Mouse (Mus musculus): ENCODE measurements at regions not wholly inside any gene's neighbourhood (a gene's known extent, or its start where the extent isn't known, plus 50 kb on each side); places are given as distances from the start of the nearest gene placed in this dataset.

- no peak for ATAC-seq (replicated peaks; ENCODE audit: low FRiP score, low TSS enrichment, low read depth)
- H3K4me2 ChIP-seq (ENCODE audit: low read length): no peak overlapping the region
- H3K4me3 ChIP-seq (ENCODE audit: low read depth, low read length): no peak overlapping the region
- no peaks in the 10 kb centered on the region for H3K36me3 ChIP-seq (ENCODE audit: control insufficient read depth, insufficient read depth, low read length)
- H3K27me3 ChIP-seq (replicated peaks; ENCODE audit: control insufficient read depth, insufficient read depth, low read length): no peaks in the 10 kb centered on the region
- WGBS: 96% methylated on average over 2 of the region's 2 CpGs
- no peaks in the 10 kb centered on the region for H3K9me3 ChIP-seq (ENCODE audit: control insufficient read depth, low read length)
- no peaks in the 10 kb centered on the region; the same call in 1 of the 2 replicates for H3K4me1 ChIP-seq (replicated peaks; ENCODE audit: control insufficient read depth, insufficient read depth, low read length)
- no peak overlapping the region for H3K9ac ChIP-seq (ENCODE audit: low read length)
- no peak for DNase-seq (ENCODE audit: low spot score)
- H3K27ac ChIP-seq (ENCODE audit: low read depth): no peak overlapping the region
Observed at GRCm38 (mm10) chr2:14544686-14545085, 58.2 kb upstream of the Cacnb2 start.

DNA sequence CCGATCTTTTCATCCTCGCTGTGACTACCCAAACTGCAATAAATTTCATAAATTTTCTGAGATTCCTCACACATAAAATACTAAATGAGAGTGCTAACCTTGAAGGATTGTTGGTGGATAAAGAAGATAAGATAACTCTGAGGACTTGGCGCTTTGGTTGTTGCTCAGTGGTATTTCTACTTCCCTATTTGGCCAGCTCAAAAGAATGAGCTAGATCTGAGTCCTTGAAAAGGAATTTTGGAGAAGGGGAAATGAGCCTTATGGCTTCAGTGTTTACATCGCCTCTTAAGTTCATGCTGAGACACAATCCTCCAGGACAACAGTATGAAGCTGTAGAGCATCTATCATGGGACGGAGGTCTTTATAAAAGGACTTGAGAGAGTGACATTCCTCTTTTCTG lies 54.2 kb upstream of the Cacnb2 start:
- Histone ChIP-seq H3K27me3 (replicated peaks; ENCODE audit: control insufficient read depth, insufficient read depth, low read length) (no peaks in the 10 kb centered on the region), H3K9ac (ENCODE audit: low read length) (no peak overlapping the region), H3K36me3 (ENCODE audit: control insufficient read depth, insufficient read depth, low read length) (no peaks in the 10 kb centered on the region), H3K4me3 (ENCODE audit: low read depth, low read length) (no peak overlapping the region), H3K4me1 (replicated peaks; ENCODE audit: control insufficient read depth, insufficient read depth, low read length) (no peaks in the 10 kb centered on the region; the same call in 1 of the 2 replicates), H3K9me3 (ENCODE audit: control insufficient read depth, low read length) (no peaks in the 10 kb centered on the region), H3K4me2 (ENCODE audit: low read length) (no peak overlapping the region), H3K27ac (ENCODE audit: low read depth) (peak overlapping the region; percentile 22; the same call in 1 of the 2 replicates)
- 52% methylated on average over 5 of the region's 5 CpGs for WGBS
- DNase-seq (ENCODE audit: low spot score) (no peak), ATAC-seq (replicated peaks; ENCODE audit: low FRiP score, low TSS enrichment, low read depth) (no peak)

- no peak overlapping the region for H3K4me2 ChIP-seq (ENCODE audit: low read length)
- ATAC-seq (replicated peaks; ENCODE audit: low FRiP score, low TSS enrichment, low read depth): no peak
- DNase-seq (ENCODE audit: low spot score): no peak
- no peak overlapping the region for H3K4me3 ChIP-seq (ENCODE audit: low read depth, low read length)
- H3K4me1 ChIP-seq (replicated peaks; ENCODE audit: control insufficient read depth, insufficient read depth, low read length): no peaks in the 10 kb centered on the region; the same call in 1 of the 2 replicates
- 53% methylated on average over 5 of the region's 5 CpGs for WGBS
- no peaks in the 10 kb centered on the region for H3K27me3 ChIP-seq (replicated peaks; ENCODE audit: control insufficient read depth, insufficient read depth, low read length)
- H3K9me3 ChIP-seq (ENCODE audit: control insufficient read depth, low read length): no peaks in the 10 kb centered on the region
- no peak overlapping the region for H3K9ac ChIP-seq (ENCODE audit: low read length)
- no peaks in the 10 kb centered on the region for H3K36me3 ChIP-seq (ENCODE audit: control insufficient read depth, insufficient read depth, low read length)
- H3K27ac ChIP-seq (ENCODE audit: low read depth): no peak overlapping the region
Observed at GRCm38 (mm10) chr2:14549560-14549959, 53.3 kb upstream of the Cacnb2 start.

GRCm38 (mm10) chr2:14550826-14551225 lies 52.1 kb upstream of the Cacnb2 start:
- WGBS: 84% methylated on average over 2 of the region's 2 CpGs
- no peaks in the 10 kb centered on the region for H3K9me3 ChIP-seq (ENCODE audit: control insufficient read depth, low read length)
- no peaks in the 10 kb centered on the region for H3K36me3 ChIP-seq (ENCODE audit: control insufficient read depth, insufficient read depth, low read length)
- H3K27ac ChIP-seq (ENCODE audit: low read depth): no peak overlapping the region
- no peak overlapping the region for H3K4me2 ChIP-seq (ENCODE audit: low read length)
- H3K4me1 ChIP-seq (replicated peaks; ENCODE audit: control insufficient read depth, insufficient read depth, low read length): no peaks in the 10 kb centered on the region; the same call in 1 of the 2 replicates
- H3K4me3 ChIP-seq (ENCODE audit: low read depth, low read length): no peak overlapping the region
- DNase-seq (ENCODE audit: low spot score): no peak
- H3K9ac ChIP-seq (ENCODE audit: low read length): no peak overlapping the region
- ATAC-seq (replicated peaks; ENCODE audit: low FRiP score, low TSS enrichment, low read depth): no peak
- H3K27me3 ChIP-seq (replicated peaks; ENCODE audit: control insufficient read depth, insufficient read depth, low read length): no peaks in the 10 kb centered on the region

All from intestine, embryonic 14.5 days (tissue).